Mouse (Mus musculus) stomach, embryonic 14.5 days (tissue): Measurements from ENCODE around the gene Shroom2. TPM values are rescaled to one million over a fixed set of nuclear protein-coding genes. Genes with fewer than 3 reads are reported as not detected.

Experiments used
- ATAC-seq: fragments of 200-750 bp; cut with Nextera tagmentation; 2 replicates; pipeline ENCODE4 v1.8.0; 2017; ENCODE audit warnings: low read depth, moderate TSS enrichment; ENCODE audit not compliant: insufficient number of reproducible peaks, insufficient read depth, low FRiP score
- H3K27ac ChIP-seq: fragments of 300-500 bp; sonication (generic); 2 replicates; pipeline ENCODE4 v1.5.1; 2014; ENCODE audit warnings: mild to moderate bottlenecking, low read length, moderate library complexity, mixed read lengths
- H3K27me3 ChIP-seq: fragments of 300-500 bp; sonication (generic); 2 replicates; pipeline ENCODE4 v1.6.1; 2014; ENCODE audit warnings: low read length, control low read depth, mixed read lengths; ENCODE audit not compliant: control insufficient read depth, insufficient read depth
- H3K36me3 ChIP-seq: fragments of 300-500 bp; sonication (generic); 2 replicates; pipeline ENCODE4 v1.6.1; 2014; ENCODE audit warnings: mild to moderate bottlenecking, control low read depth, low read length, moderate library complexity, mixed read lengths; ENCODE audit not compliant: control insufficient read depth, insufficient read depth
- H3K4me1 ChIP-seq: fragments of 300-500 bp; sonication (generic); 2 replicates; pipeline ENCODE4 v1.6.1; 2014; ENCODE audit warnings: low read length, control low read depth, mixed read lengths; ENCODE audit not compliant: control insufficient read depth, insufficient read depth
- H3K4me2 ChIP-seq: fragments of 300-500 bp; sonication (generic); replicated peaks from 2 replicates; pipeline ENCODE4 v1.6.1; 2014; ENCODE audit warnings: low read depth, low read length, control low read depth
- H3K4me3 ChIP-seq: fragments of 300-500 bp; sonication (generic); 2 replicates; pipeline ENCODE4 v1.5.1; 2014; ENCODE audit warnings: low read depth, low read length, control low read depth
- H3K9ac ChIP-seq: fragments of 300-500 bp; sonication (generic); replicated peaks from 2 replicates; pipeline ENCODE4 v1.6.1; 2014; ENCODE audit warnings: low read depth, mild to moderate bottlenecking, control low read depth, low read length, moderate library complexity, mixed read lengths
- H3K9me3 ChIP-seq: fragments of 300-500 bp; sonication (generic); 2 replicates; pipeline ENCODE4 v1.6.1; 2016; ENCODE audit warnings: low read depth, low read length, control low read depth; ENCODE audit not compliant: control insufficient read depth
- whole genome bisulfite sequencing: fragments of 180-500 bp; shearing (Covaris S2); extraction: QIAGEN DNeasy Blood & Tissue Kit; methylation state at CpG from one replicate; pipeline ENCODE4 v1.1.7; 2014; 5-methylcytosine and 5-hydroxymethylcytosine counted together
- polyA plus RNA-seq: library from polyadenylated mRNA; unstranded; fragments of >200 nt; fragmentation: Nextera tagmentation; extraction: Ambion mirVana; gene quantifications from 2 replicates; pipeline ENCODE4 v1.2.1, GENCODE M21; 2014

Shroom2 gene
- polyA plus RNA-seq, 1 experiment from 2014 or later, result 9.6 TPM

DNA sequence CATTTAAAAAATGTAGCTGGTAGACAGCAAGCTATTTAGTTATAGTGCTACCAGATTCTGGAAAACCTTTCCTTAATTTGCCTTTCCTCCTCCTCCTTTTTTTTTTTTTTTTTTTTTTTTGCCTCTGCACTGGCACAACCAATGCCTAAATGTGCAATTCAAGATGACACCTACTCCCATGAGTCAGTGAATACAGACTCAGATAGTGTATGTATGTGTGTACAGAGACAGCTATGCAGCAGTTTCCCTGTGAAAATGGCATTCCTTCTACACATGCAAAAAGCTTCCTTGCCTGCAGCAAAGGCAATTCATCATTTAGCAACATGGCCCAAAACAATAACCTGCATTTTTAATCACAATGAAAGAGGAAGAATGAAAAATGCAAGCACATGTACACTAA lies 126.1 kb downstream of the Shroom2 start:
- no peak overlapping the region for H3K9ac ChIP-seq
- no peaks in the 10 kb centered on the region for H3K27me3 ChIP-seq
- no peaks in the 10 kb centered on the region for H3K4me1 ChIP-seq
- H3K4me3 ChIP-seq, result no peak overlapping the region
- no peak for ATAC-seq
- H3K36me3 ChIP-seq, result no peaks in the 10 kb centered on the region
- no peaks in the 10 kb centered on the region for H3K9me3 ChIP-seq
- no peak overlapping the region for H3K4me2 ChIP-seq
- no peak overlapping the region for H3K27ac ChIP-seq

DNA sequence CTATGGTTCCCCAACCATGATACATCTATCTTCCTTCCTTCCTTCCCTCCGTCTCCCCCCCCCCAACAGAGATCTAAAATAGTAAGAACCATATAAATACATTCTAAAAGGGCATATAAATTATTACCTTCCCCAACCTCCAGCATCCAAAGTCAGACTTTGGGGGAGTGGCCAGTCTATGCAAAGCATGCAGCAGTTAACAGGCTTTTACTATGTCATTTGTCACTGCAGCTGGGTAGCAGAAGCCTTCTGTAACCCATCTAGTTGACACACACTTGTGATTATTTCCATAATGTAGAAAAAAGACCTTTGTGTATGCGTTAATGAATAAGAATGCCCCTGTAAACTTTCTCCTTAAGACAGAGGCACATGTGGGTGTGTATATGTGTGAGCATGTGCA lies 126.6 kb downstream of the Shroom2 start:
- 46% methylated on average over 2 of the region's 2 CpGs for WGBS
- H3K36me3 ChIP-seq, result no peaks in the 10 kb centered on the region

DNA sequence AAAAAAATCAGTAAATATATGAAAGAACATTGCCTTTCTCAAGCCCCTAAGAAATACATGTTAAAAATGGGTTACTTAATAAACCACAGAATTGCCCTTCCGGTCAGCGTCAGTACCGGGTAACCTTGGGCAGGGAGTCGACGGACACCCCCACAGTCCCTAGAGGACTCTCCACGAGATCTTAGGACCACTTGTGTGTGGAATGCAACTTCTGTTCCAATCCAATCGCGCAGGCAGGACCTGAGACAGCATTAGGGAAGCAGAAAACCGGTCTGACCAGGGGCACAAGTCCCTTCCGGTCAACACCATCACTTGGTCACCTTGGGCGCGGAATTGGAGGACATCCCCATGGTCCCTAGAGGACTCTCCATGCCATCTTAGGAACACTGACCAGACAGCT lies 133.9 kb downstream of the Shroom2 start:
- no peak overlapping the region for H3K4me2 ChIP-seq
- 87% methylated on average over 12 of the region's 12 CpGs for WGBS
- H3K9me3 ChIP-seq, result no peaks in the 10 kb centered on the region
- ATAC-seq, result no peak
- H3K27ac ChIP-seq, result no peak overlapping the region
- no peaks in the 10 kb centered on the region for H3K36me3 ChIP-seq
- 0 out of 2 replicates have a peak, but pooled peaks cover 3% of the 10 kb centered on the region for H3K27me3 ChIP-seq
- no peak overlapping the region for H3K9ac ChIP-seq
- no peaks in the 10 kb centered on the region for H3K4me1 ChIP-seq
- no peak overlapping the region for H3K4me3 ChIP-seq

More for the DNA sequence above, 126.6 kb downstream of the Shroom2 start:
- H3K9ac ChIP-seq, result no peak overlapping the region
- no peak for ATAC-seq
- no peak overlapping the region for H3K27ac ChIP-seq
- no peak overlapping the region for H3K4me3 ChIP-seq
- H3K27me3 ChIP-seq, result no peaks in the 10 kb centered on the region
- no peak overlapping the region for H3K4me2 ChIP-seq
- H3K4me1 ChIP-seq, result no peaks in the 10 kb centered on the region
- no peaks in the 10 kb centered on the region for H3K9me3 ChIP-seq

GRCm38 (mm10) chrX:152621407-152621806 lies 147.9 kb downstream of the Shroom2 start:
- 82% methylated on average over 2 of the region's 2 CpGs for WGBS
- no peak overlapping the region for H3K9ac ChIP-seq
- no peak overlapping the region for H3K4me2 ChIP-seq
- ATAC-seq, result no peak
- H3K36me3 ChIP-seq, result no peaks in the 10 kb centered on the region
- no peak overlapping the region for H3K4me3 ChIP-seq
- H3K27ac ChIP-seq, result no peak overlapping the region
- H3K9me3 ChIP-seq, result no peaks in the 10 kb centered on the region
- no peaks in the 10 kb centered on the region for H3K4me1 ChIP-seq
- no peaks in the 10 kb centered on the region for H3K27me3 ChIP-seq

- H3K4me3 ChIP-seq, result no peak overlapping the region
- H3K4me1 ChIP-seq, result no peaks in the 10 kb centered on the region
- no peaks in the 10 kb centered on the region for H3K27me3 ChIP-seq
- no peaks in the 10 kb centered on the region for H3K36me3 ChIP-seq
- H3K9ac ChIP-seq, result no peak overlapping the region
- no peak for ATAC-seq
- no peaks in the 10 kb centered on the region for H3K9me3 ChIP-seq
- H3K27ac ChIP-seq, result no peak overlapping the region
- H3K4me2 ChIP-seq, result no peak overlapping the region
Observed at GRCm38 (mm10) chrX:152620917-152621316, 148.3 kb downstream of the Shroom2 start.

DNA sequence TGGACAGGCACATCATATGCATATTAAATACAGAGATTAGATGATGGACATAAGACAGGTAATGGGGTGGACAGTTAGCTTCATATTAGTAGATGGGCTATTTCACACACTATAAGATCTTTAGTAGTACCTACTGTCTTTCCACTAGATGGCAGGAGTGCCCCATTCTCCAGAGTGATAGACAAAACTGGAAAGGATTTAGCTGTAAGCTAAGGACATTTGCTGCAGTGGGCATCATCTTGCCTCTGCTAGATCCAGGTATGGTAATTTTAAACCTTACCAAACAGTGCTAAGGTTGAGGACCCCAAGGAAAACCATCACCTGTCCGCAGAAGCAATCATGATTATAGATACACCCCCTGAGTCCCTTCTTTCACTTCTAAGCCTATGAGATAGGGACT lies 150.8 kb downstream of the Shroom2 start:
- no peak overlapping the region for H3K4me3 ChIP-seq
- H3K27me3 ChIP-seq, result no peaks in the 10 kb centered on the region
- no peak for ATAC-seq
- 69% methylated on average over 1 of the region's 1 CpGs for WGBS
- no peaks in the 10 kb centered on the region for H3K36me3 ChIP-seq
- no peaks in the 10 kb centered on the region for H3K4me1 ChIP-seq
- no peak overlapping the region for H3K27ac ChIP-seq
- no peak overlapping the region for H3K4me2 ChIP-seq
- no peak overlapping the region for H3K9ac ChIP-seq
- no peaks in the 10 kb centered on the region for H3K9me3 ChIP-seq

GRCm38 (mm10) chrX:152563034-152563433 lies 206.2 kb downstream of the Shroom2 start, which contains the start of gene Cldn34a:
TSS of gene Cldn34a (plus strand) at chrX:152563334.
- H3K27ac ChIP-seq, result no peak within 1 kb of the TSS
- no peak within 1 kb of the TSS for H3K4me2 ChIP-seq
- H3K27me3 ChIP-seq, result no peaks in the 10 kb centered on the region
- 79% methylated on average over 2 of the region's 2 CpGs for whole genome bisulfite sequencing
- H3K9ac ChIP-seq, result no peak within 1 kb of the TSS
- ATAC-seq, result no peak
- no peaks in the 10 kb centered on the region for H3K4me1 ChIP-seq
- no peaks in the 10 kb centered on the region for H3K9me3 ChIP-seq
- H3K36me3 ChIP-seq, result no peaks in the 10 kb centered on the region
- H3K4me3 ChIP-seq, result no peak within 1 kb of the TSS

Other genes with a start within 250 kb of the Shroom2 start
- gene Cldn34a, start 206.1 kb downstream of the Shroom2 start, polyA plus RNA-seq, result not detected in 2 replicates
- gene Gpr143, start 12.5 kb upstream of the Shroom2 start, polyA plus RNA-seq, result 0.41 and 0.48 TPM in 2 replicates
- 1.3 and 1.5 TPM in 2 replicates for gene Usp51, start 237.0 kb upstream of the Shroom2 start, polyA plus RNA-seq